Mouse (Mus musculus) neural tube, embryonic 13.5 days (tissue): Measurements from ENCODE around the gene Nt5c1a. TPM values are rescaled to one million over a fixed set of nuclear protein-coding genes. Genes with fewer than 3 reads are reported as not detected.

Source experiments
- ATAC-seq: fragments of 200-750 bp; cut with Nextera tagmentation; 2 replicates; pipeline ENCODE4 v1.8.0; 2017; ENCODE audit warnings: low read depth, mild to moderate bottlenecking, moderate TSS enrichment, moderate library complexity
- H3K27ac ChIP-seq: fragments of 300-500 bp; sonication (generic); replicated peaks from 2 replicates; pipeline ENCODE4 v1.5.1; 2015; ENCODE audit warnings: moderate library complexity, mild to moderate bottlenecking, inconsistent platforms
- H3K27me3 ChIP-seq: fragments of 300-500 bp; sonication (generic); 2 replicates; pipeline ENCODE4 v1.6.1; 2015; ENCODE audit warnings: mild to moderate bottlenecking, inconsistent platforms
- H3K36me3 ChIP-seq: fragments of 300-500 bp; sonication (generic); 2 replicates; pipeline ENCODE4 v1.6.1; 2015; ENCODE audit warnings: mild to moderate bottlenecking, inconsistent platforms
- H3K4me1 ChIP-seq: fragments of 300-500 bp; sonication (generic); replicated peaks from 2 replicates; pipeline ENCODE4 v1.6.1; 2015; ENCODE audit warnings: inconsistent platforms
- H3K4me2 ChIP-seq: fragments of 300-500 bp; sonication (generic); 2 replicates; pipeline ENCODE4 v1.6.1; 2015; ENCODE audit warnings: inconsistent platforms, mild to moderate bottlenecking, moderate library complexity
- H3K4me3 ChIP-seq: fragments of 300-500 bp; sonication (generic); 2 replicates; pipeline ENCODE4 v1.5.1; 2015; ENCODE audit warnings: mild to moderate bottlenecking, inconsistent platforms
- H3K9ac ChIP-seq: fragments of 300-500 bp; sonication (generic); 2 replicates; pipeline ENCODE4 v1.6.1; 2015; ENCODE audit warnings: moderate library complexity, mild to moderate bottlenecking, inconsistent platforms
- H3K9me3 ChIP-seq: fragments of 300-500 bp; sonication (generic); 2 replicates; pipeline ENCODE4 v1.6.1; 2016; ENCODE audit warnings: inconsistent platforms
- WGBS: fragments of 180-500 bp; shearing (Covaris S2); methylation state at CpG from one replicate; pipeline ENCODE4 v1.1.7; 2015; 5-methylcytosine and 5-hydroxymethylcytosine counted together
- polyA plus RNA-seq: library from polyadenylated mRNA; unstranded; fragments of >200 nt; fragmentation: Nextera tagmentation; extraction: Ambion mirVana; gene quantifications from 2 replicates; pipeline ENCODE4 v1.2.1, GENCODE M21; 2015

Gene Nt5c1a
- polyA plus RNA-seq, 1 experiment from 2014 or later, result not detected

- no peak overlapping the region for H3K27ac ChIP-seq
- ATAC-seq, result no peak
Observed at GRCm38 (mm10) chr4:123260071-123260746, 58.9 kb downstream of the Nt5c1a start.

GRCm38 (mm10) chr4:123261721-123262401, 60.6 kb downstream of the Nt5c1a start, which contains the start of gene Pabpc4:
TSS of gene Pabpc4 (plus strand) at chr4:123262351.
- H3K9ac ChIP-seq, result no peak within 1 kb of the TSS
- H3K36me3 ChIP-seq, result no peaks in the 10 kb centered on the region
- WGBS, result 78% methylated on average over 5 of the region's 5 CpGs
- H3K4me3 ChIP-seq, result no peak within 1 kb of the TSS
- H3K9me3 ChIP-seq, result no peaks in the 10 kb centered on the region
- no peak within 1 kb of the TSS for H3K27ac ChIP-seq
- H3K27me3 ChIP-seq, result no peaks in the 10 kb centered on the region
- ATAC-seq, result no peak
- H3K4me2 ChIP-seq, result no peak within 1 kb of the TSS
- peaks cover 6% of the 10 kb centered on the region for H3K4me1 ChIP-seq

More at GRCm38 (mm10) chr4:123260071-123260746, 58.9 kb downstream of the Nt5c1a start:
- no peak overlapping the region for H3K4me3 ChIP-seq
- no peaks in the 10 kb centered on the region for H3K36me3 ChIP-seq
- no peaks in the 10 kb centered on the region for H3K27me3 ChIP-seq
- 32% methylated on average over 8 of the region's 8 CpGs for WGBS
- no peak overlapping the region for H3K4me2 ChIP-seq
- H3K9ac ChIP-seq, result 0 out of 2 replicates have a peak overlapping the region, but pooled peaks have one; percentile 26
- H3K9me3 ChIP-seq, result no peaks in the 10 kb centered on the region
- peaks cover 6% of the 10 kb centered on the region for H3K4me1 ChIP-seq

Other genes starting within 250 kb of the Nt5c1a start
- 30.2 and 30.3 TPM in 2 replicates for gene Mfsd2a, start 240.3 kb upstream of the Nt5c1a start, polyA plus RNA-seq
- gene Mycl, start 205.9 kb upstream of the Nt5c1a start, polyA plus RNA-seq, result 59.6 and 61.3 TPM in 2 replicates
- gene Trit1, start 184.9 kb upstream of the Nt5c1a start, polyA plus RNA-seq, result 23.0 and 27.2 TPM in 2 replicates
- 0.14 and 0.18 TPM in 2 replicates for gene Bmp8b, start 96.3 kb upstream of the Nt5c1a start, polyA plus RNA-seq
- 0.45 TPM in 1 of 2 replicates, not detected in the other for gene Oxct2b, start 85.2 kb upstream of the Nt5c1a start, polyA plus RNA-seq
- 61.8 and 62.7 TPM in 2 replicates for gene Ppie, start 61.6 kb upstream of the Nt5c1a start, polyA plus RNA-seq
- 10.4 and 11.2 TPM in 2 replicates for gene Hpcal4, start 18.3 kb upstream of the Nt5c1a start, polyA plus RNA-seq
- gene Heyl, start 32.1 kb downstream of the Nt5c1a start, polyA plus RNA-seq, result 13.6 and 13.9 TPM in 2 replicates
- 24.2 and 25.0 TPM in 2 replicates for gene Pabpc4, start 60.8 kb downstream of the Nt5c1a start, polyA plus RNA-seq
- not detected in 2 replicates for gene Oxct2a, start 122.1 kb downstream of the Nt5c1a start, polyA plus RNA-seq
- gene Bmp8a, start 141.7 kb downstream of the Nt5c1a start, polyA plus RNA-seq, result 0.28 and 0.33 TPM in 2 replicates